Mouse (Mus musculus): ENCODE data around the gene Mslnl. TPM values are rescaled to one million over a fixed set of nuclear protein-coding genes. Genes with fewer than 3 reads are reported as not detected.
A peak's percentile ranks its signal among the peaks of the same experiment; 100 is the strongest.

Gene Mslnl
- polyA plus RNA-seq, 1 experiment from 2014 or later: not detected

GRCm38 (mm10) chr17:25792615-25793014 is 56.8 kb downstream of the Mslnl start, which contains the start of gene Fam173a:
TSS of gene Fam173a (minus strand) at chr17:25792901.
- Histone ChIP-seq H3K4me3 (peak within 1 kb of the TSS; percentile 92), H3K36me3 (0 out of 2 replicates have a peak, but pooled peaks cover 7% of the 10 kb centered on the region), H3K9ac (replicated peaks) (peak within 1 kb of the TSS; percentile 83), H3K27ac (replicated peaks) (peak within 1 kb of the TSS; percentile 95), H3K4me2 (replicated peaks) (peak within 1 kb of the TSS; percentile 93), H3K4me1 (peaks cover 65% of the 10 kb centered on the region), H3K27me3 (0 out of 2 replicates have a peak, but pooled peaks cover 4% of the 10 kb centered on the region), H3K9me3 (no peaks in the 10 kb centered on the region)
- WGBS: 0% methylated on average over 14 of the region's 14 CpGs
- ATAC-seq (replicated peaks): peak; percentile 41

GRCm38 (mm10) chr17:25794197-25794596 is 58.4 kb downstream of the Mslnl start:
- 8% methylated on average over 13 of the region's 13 CpGs for WGBS
- 0 out of 2 replicates have a peak, but pooled peaks cover 4% of the 10 kb centered on the region for H3K27me3 ChIP-seq
- no peak overlapping the region for H3K4me3 ChIP-seq
- no peak overlapping the region for H3K9ac ChIP-seq (replicated peaks)
- H3K4me2 ChIP-seq (replicated peaks): peak overlapping the region; percentile 86; the same call in 1 of the 2 replicates
- no peak for ATAC-seq (replicated peaks)
- peaks cover 66% of the 10 kb centered on the region for H3K4me1 ChIP-seq
- peak overlapping the region; percentile 95 for H3K27ac ChIP-seq (replicated peaks)
- no peaks in the 10 kb centered on the region for H3K9me3 ChIP-seq
- 0 out of 2 replicates have a peak, but pooled peaks cover 6% of the 10 kb centered on the region for H3K36me3 ChIP-seq

- Histone ChIP-seq H3K4me1 (peaks cover 66% of the 10 kb centered on the region), H3K9ac (replicated peaks) (no peak overlapping the region), H3K36me3 (no peaks in the 10 kb centered on the region), H3K27ac (replicated peaks) (peak overlapping the region; percentile 35; the same call in 1 of the 2 replicates), H3K9me3 (no peaks in the 10 kb centered on the region), H3K4me3 (no peak overlapping the region), H3K4me2 (replicated peaks) (peak overlapping the region; percentile 86), H3K27me3 (0 out of 2 replicates have a peak, but pooled peaks cover 4% of the 10 kb centered on the region)
- no peak for ATAC-seq (replicated peaks)
- WGBS: 46% methylated on average over 17 of the region's 17 CpGs
Measured at GRCm38 (mm10) chr17:25794998-25795397, 59.2 kb downstream of the Mslnl start.

- H3K36me3 ChIP-seq: no peaks in the 10 kb centered on the region
- no peak for ATAC-seq (replicated peaks)
- H3K4me1 ChIP-seq: peaks cover 64% of the 10 kb centered on the region
- 0 out of 2 replicates have a peak, but pooled peaks cover 4% of the 10 kb centered on the region for H3K27me3 ChIP-seq
- WGBS: 6% methylated on average over 6 of the region's 6 CpGs
- no peaks in the 10 kb centered on the region for H3K9me3 ChIP-seq
- H3K4me2 ChIP-seq (replicated peaks): peak within 1 kb of the TSS; percentile 86
- H3K27ac ChIP-seq (replicated peaks): peak within 1 kb of the TSS; percentile 40
- H3K4me3 ChIP-seq: peak within 1 kb of the TSS; percentile 63
- peak within 1 kb of the TSS; percentile 44 for H3K9ac ChIP-seq (replicated peaks)
Measured at GRCm38 (mm10) chr17:25795609-25796092, 59.8 kb downstream of the Mslnl start, which contains the start of gene AC134908.4. TSS of gene AC134908.4 (minus strand) at chr17:25795659.

- ATAC-seq (replicated peaks): no peak
- no peaks in the 10 kb centered on the region for H3K9me3 ChIP-seq
Measured at GRCm38 (mm10) chr17:25796211-25796771, 60.4 kb downstream of the Mslnl start.

GRCm38 (mm10) chr17:25796951-25797369 is 61.1 kb downstream of the Mslnl start, which contains the start of gene Metrn:
TSS of gene Metrn (minus strand) at chr17:25797136.
- H3K9me3 ChIP-seq: no peaks in the 10 kb centered on the region
- WGBS: 0% methylated on average over 33 of the region's 35 CpGs
- ATAC-seq (replicated peaks): peak; percentile 68
- H3K4me3 ChIP-seq: peak within 1 kb of the TSS; percentile 63
- peaks cover 55% of the 10 kb centered on the region for H3K4me1 ChIP-seq
- peak within 1 kb of the TSS; percentile 86 for H3K4me2 ChIP-seq (replicated peaks)
- 0 out of 2 replicates have a peak, but pooled peaks cover 4% of the 10 kb centered on the region for H3K27me3 ChIP-seq
- H3K27ac ChIP-seq (replicated peaks): peak within 1 kb of the TSS; percentile 40
- peak within 1 kb of the TSS; percentile 61 for H3K9ac ChIP-seq (replicated peaks)
- H3K36me3 ChIP-seq: no peaks in the 10 kb centered on the region

More at GRCm38 (mm10) chr17:25796211-25796771, 60.4 kb downstream of the Mslnl start:
- H3K27me3 ChIP-seq: 0 out of 2 replicates have a peak, but pooled peaks cover 4% of the 10 kb centered on the region
- H3K4me3 ChIP-seq: peak overlapping the region; percentile 63
- peak overlapping the region; percentile 44 for H3K9ac ChIP-seq (replicated peaks)
- 1% methylated on average over 37 of the region's 37 CpGs for WGBS
- peaks cover 60% of the 10 kb centered on the region for H3K4me1 ChIP-seq
- H3K4me2 ChIP-seq (replicated peaks): peak overlapping the region; percentile 86
- peak overlapping the region; percentile 40 for H3K27ac ChIP-seq (replicated peaks)
- no peaks in the 10 kb centered on the region for H3K36me3 ChIP-seq

Small RNAs within 50 kb of the gene (microRNA-seq; reads per million reads assigned to microRNA genes)
- gene Gm25083 (not detected), gene Mir6966 (not detected)

Other genes with a start within 250 kb of the Mslnl start
- 0.11 and 0.29 TPM in 2 replicates for gene Sstr5, start 238.8 kb upstream of the Mslnl start, polyA plus RNA-seq (2015; fragmentation: Nextera tagmentation; extraction: Ambion mirVana)
- 24.0 and 26.9 TPM in 2 replicates for gene Sox8, start 165.4 kb upstream of the Mslnl start, polyA plus RNA-seq (2015; fragmentation: Nextera tagmentation; extraction: Ambion mirVana)
- 17.0 and 18.1 TPM in 2 replicates for gene Lmf1, start 157.0 kb upstream of the Mslnl start, polyA plus RNA-seq (2015; fragmentation: Nextera tagmentation; extraction: Ambion mirVana)
- 1.6 and 1.7 TPM in 2 replicates for gene Gng13, start 18.9 kb upstream of the Mslnl start, polyA plus RNA-seq (2015; fragmentation: Nextera tagmentation; extraction: Ambion mirVana)
- 14.5 and 14.8 TPM in 2 replicates for gene Chtf18, start 8.6 kb upstream of the Mslnl start, polyA plus RNA-seq (2015; fragmentation: Nextera tagmentation; extraction: Ambion mirVana)
- 24.2 and 26.3 TPM in 2 replicates for gene Rpusd1, start 8.4 kb upstream of the Mslnl start, polyA plus RNA-seq (2015; fragmentation: Nextera tagmentation; extraction: Ambion mirVana)
- gene Msln, start 18.3 kb downstream of the Mslnl start, polyA plus RNA-seq (2015; fragmentation: Nextera tagmentation; extraction: Ambion mirVana): 0.31 and 0.72 TPM in 2 replicates
- gene Narfl, start 37.7 kb downstream of the Mslnl start, polyA plus RNA-seq (2015; fragmentation: Nextera tagmentation; extraction: Ambion mirVana): 30.9 and 31.2 TPM in 2 replicates
- gene Haghl, start 49.6 kb downstream of the Mslnl start, polyA plus RNA-seq (2015; fragmentation: Nextera tagmentation; extraction: Ambion mirVana): 115 and 121 TPM in 2 replicates
- gene Ccdc78, start 50.5 kb downstream of the Mslnl start, polyA plus RNA-seq (2015; fragmentation: Nextera tagmentation; extraction: Ambion mirVana): 0.17 and 0.26 TPM in 2 replicates
- 71.4 and 84.2 TPM in 2 replicates for gene Fam173a, start 56.9 kb downstream of the Mslnl start, polyA plus RNA-seq (2015; fragmentation: Nextera tagmentation; extraction: Ambion mirVana)
- gene AC134908.4, start 59.6 kb downstream of the Mslnl start, polyA plus RNA-seq (2015; fragmentation: Nextera tagmentation; extraction: Ambion mirVana): not detected in 2 replicates
- gene Metrn, start 61.1 kb downstream of the Mslnl start, polyA plus RNA-seq (2015; fragmentation: Nextera tagmentation; extraction: Ambion mirVana): 31.4 and 37.3 TPM in 2 replicates
- 33.2 and 35.3 TPM in 2 replicates for gene Fbxl16, start 73.0 kb downstream of the Mslnl start, polyA plus RNA-seq (2015; fragmentation: Nextera tagmentation; extraction: Ambion mirVana)
- gene Wdr24, start 87.6 kb downstream of the Mslnl start, polyA plus RNA-seq (2015; fragmentation: Nextera tagmentation; extraction: Ambion mirVana): 34.2 and 34.3 TPM in 2 replicates
- gene Jmjd8, start 92.8 kb downstream of the Mslnl start, polyA plus RNA-seq (2015; fragmentation: Nextera tagmentation; extraction: Ambion mirVana): 65.9 and 67.0 TPM in 2 replicates
- gene Stub1, start 97.4 kb downstream of the Mslnl start, polyA plus RNA-seq (2015; fragmentation: Nextera tagmentation; extraction: Ambion mirVana): 308 and 313 TPM in 2 replicates
- gene Rhbdl1, start 101.3 kb downstream of the Mslnl start, polyA plus RNA-seq (2015; fragmentation: Nextera tagmentation; extraction: Ambion mirVana): 29.1 and 30.8 TPM in 2 replicates
- 8.3 and 10.1 TPM in 2 replicates for gene Gm20683, start 105.7 kb downstream of the Mslnl start, polyA plus RNA-seq (2015; fragmentation: Nextera tagmentation; extraction: Ambion mirVana)
- gene Rhot2, start 108.8 kb downstream of the Mslnl start, polyA plus RNA-seq (2015; fragmentation: Nextera tagmentation; extraction: Ambion mirVana): 15.2 and 16.1 TPM in 2 replicates
- 18.8 and 24.8 TPM in 2 replicates for gene Wdr90, start 125.5 kb downstream of the Mslnl start, polyA plus RNA-seq (2015; fragmentation: Nextera tagmentation; extraction: Ambion mirVana)
- 14.4 and 16.7 TPM in 2 replicates for gene Mcrip2, start 132.7 kb downstream of the Mslnl start, polyA plus RNA-seq (2015; fragmentation: Nextera tagmentation; extraction: Ambion mirVana)
- gene Mettl26, start 139.0 kb downstream of the Mslnl start, polyA plus RNA-seq (2015; fragmentation: Nextera tagmentation; extraction: Ambion mirVana): 61.8 and 62.0 TPM in 2 replicates
- gene Wfikkn1, start 144.8 kb downstream of the Mslnl start, polyA plus RNA-seq (2015; fragmentation: Nextera tagmentation; extraction: Ambion mirVana): 0.55 and 0.60 TPM in 2 replicates
- 50.8 and 52.6 TPM in 2 replicates for gene Rab40c, start 183.7 kb downstream of the Mslnl start, polyA plus RNA-seq (2015; fragmentation: Nextera tagmentation; extraction: Ambion mirVana)
- 51.7 and 53.4 TPM in 2 replicates for gene Pigq, start 208.9 kb downstream of the Mslnl start, polyA plus RNA-seq (2015; fragmentation: Nextera tagmentation; extraction: Ambion mirVana)
- gene Nhlrc4, start 208.9 kb downstream of the Mslnl start, polyA plus RNA-seq (2015; fragmentation: Nextera tagmentation; extraction: Ambion mirVana): not detected in 2 replicates
- 0.09 TPM in 1 of 2 replicates, not detected in the other for gene A930017K11Rik, start 216.5 kb downstream of the Mslnl start, polyA plus RNA-seq (2015; fragmentation: Nextera tagmentation; extraction: Ambion mirVana)
- gene Capn15, start 249.8 kb downstream of the Mslnl start, polyA plus RNA-seq (2015; fragmentation: Nextera tagmentation; extraction: Ambion mirVana): 23.9 and 24.8 TPM in 2 replicates